Mouse (Mus musculus): ENCODE data around the gene Gm49325.

DNA sequence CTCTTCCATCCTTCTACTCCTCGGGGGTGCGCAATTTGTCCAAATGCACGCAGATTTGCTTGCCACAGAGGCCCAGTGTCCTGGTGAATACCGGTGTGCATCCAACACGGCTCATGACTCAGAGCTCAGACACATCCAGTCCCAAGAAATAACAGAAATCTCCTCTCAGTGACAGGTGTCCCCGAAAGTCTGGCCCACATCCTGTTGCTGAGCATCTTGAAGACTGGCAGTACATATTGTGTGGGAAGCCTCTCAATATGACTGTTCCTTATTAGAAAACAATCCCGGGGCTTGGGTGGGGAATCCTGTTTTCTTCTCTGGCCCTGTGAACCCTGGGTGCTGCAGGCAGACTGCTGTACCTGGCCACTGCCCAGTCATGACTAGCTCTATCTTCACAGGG lies 49.4 kb upstream of the Gm49325 start:
- TF ChIP-seq EP300 (IDR thresholded peaks at IDR 0.05) (no peak), CTCF (IDR thresholded peaks at IDR 0.05) (no peak)

Data from lung, postnatal 0 days (tissue).